In the genomic region with DNA sequence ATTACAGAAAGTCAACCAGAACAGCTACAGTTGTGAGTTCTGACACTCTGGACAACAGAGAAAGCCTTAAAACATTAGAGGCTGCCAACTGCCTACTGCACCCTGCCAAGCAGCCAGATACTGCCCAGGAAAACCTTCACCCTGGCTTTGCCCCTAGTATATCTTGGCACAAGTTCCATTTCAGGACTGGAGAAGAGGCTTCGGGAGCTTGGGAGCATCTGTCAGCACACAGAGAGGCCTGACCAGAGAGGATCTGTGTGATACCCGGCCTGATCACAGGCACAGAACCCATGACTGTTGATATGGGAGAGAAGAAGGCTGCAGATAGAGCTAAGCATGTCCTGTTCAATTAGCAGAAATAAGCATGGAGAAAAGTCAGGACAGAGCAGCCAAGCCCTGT, we compare ENCODE assay signal across 16 mouse cellular contexts. TPM values are rescaled to one million over a fixed set of nuclear protein-coding genes. Genes with fewer than 3 reads are reported as not detected.
DNase-seq lines count a peak whose midpoint lies in the region; ATAC-seq and TF ChIP-seq lines count a peak whose summit lies in the region.
"Had no signal": no experiment of that assay in that cellular context is flagged by ENCODE, and none has a peak within 500 bp of the region (broad histone marks: within the 10 kb centered on the region; RNA-seq: fewer than 3 reads in every experiment).

No protein-coding gene starts in this region.

- 58% methylated on average over 2 of the region's 2 CpGs for WGBS in heart, embryonic 11.5 days (ENCODE audit: insufficient replicate concordance)
- 75% methylated on average over 2 of the region's 2 CpGs for WGBS in midbrain, postnatal 0 days
- WGBS in midbrain, embryonic 11.5 days, result 83% methylated on average over 2 of the region's 2 CpGs
- WGBS in liver, embryonic 12.5 days (ENCODE audit: insufficient replicate concordance), result 69% methylated on average over 2 of the region's 2 CpGs

- H3K36me3 ChIP-seq in heart, embryonic 11.5 days (ENCODE audit: control insufficient read depth, insufficient read depth, low read length), result no peaks in the 10 kb centered on the region
- no peaks in the 10 kb centered on the region for H3K36me3 ChIP-seq in midbrain, postnatal 0 days (ENCODE audit: insufficient read depth, low read length)
- H3K36me3 ChIP-seq in midbrain, embryonic 11.5 days (ENCODE audit: control insufficient read depth, insufficient read depth, low read length), result no peaks in the 10 kb centered on the region
- H3K36me3 ChIP-seq in liver, embryonic 12.5 days, result no peaks in the 10 kb centered on the region

- no peaks in the 10 kb centered on the region for H3K27me3 ChIP-seq in heart, embryonic 11.5 days (ENCODE audit: control insufficient read depth, insufficient read depth, low read length)
- no peaks in the 10 kb centered on the region for H3K27me3 ChIP-seq in midbrain, postnatal 0 days (ENCODE audit: insufficient read depth, low read length)
- H3K27me3 ChIP-seq in midbrain, embryonic 11.5 days (ENCODE audit: control insufficient read depth, insufficient read depth, low read length), result no peaks in the 10 kb centered on the region
- no peaks in the 10 kb centered on the region for H3K27me3 ChIP-seq in liver, embryonic 12.5 days (replicated peaks)

- H3K27ac ChIP-seq in heart, embryonic 11.5 days (ENCODE audit: low read depth, low read length), result no peak overlapping the region
- H3K27ac ChIP-seq in midbrain, postnatal 0 days (ENCODE audit: low read depth, low read length), result no peak overlapping the region
- no peak overlapping the region for H3K27ac ChIP-seq in midbrain, embryonic 11.5 days (ENCODE audit: low read depth, low read length)
- no peak overlapping the region for H3K27ac ChIP-seq in liver, embryonic 12.5 days
- H3K27ac ChIP-seq: liver, embryonic 14.5 days had no signal

- H3K9ac ChIP-seq in heart, embryonic 11.5 days (ENCODE audit: low read depth, low read length), result no peak overlapping the region
- no peak overlapping the region for H3K9ac ChIP-seq in midbrain, postnatal 0 days (replicated peaks; ENCODE audit: low read length, poor library complexity, severe bottlenecking)
- no peak overlapping the region for H3K9ac ChIP-seq in midbrain, embryonic 11.5 days (ENCODE audit: low read length)
- H3K9ac ChIP-seq in liver, embryonic 12.5 days, result no peak overlapping the region
- H3K9ac ChIP-seq: forebrain, postnatal 0 days; liver, embryonic 14.5 days had no signal

- peak; percentile 4 to 27 for DNase-seq in heart, adult 18-20 months
- peak; percentile 58 for DNase-seq in midbrain, postnatal 0 days (ENCODE audit: low spot score)
- DNase-seq in midbrain, embryonic 11.5 days (ENCODE audit: low spot score, missing footprints), result no peak
- peak; percentile 81 for DNase-seq in cerebellum, adult 9-11 months
- DNase-seq in thymus, postnatal 36 days, result no peak
- DNase-seq in urinary bladder, postnatal 36 days (ENCODE audit: low spot score in 2 of 2), result no peak
- DNase-seq: forebrain, postnatal 0 days; gastrocnemius, postnatal 36 days; lung, postnatal 36 days; right cerebral cortex, postnatal 25 days had no signal

- H3K9me3 ChIP-seq in heart, embryonic 11.5 days (replicated peaks; ENCODE audit: control insufficient read depth, low read length), result no peaks in the 10 kb centered on the region
- no peaks in the 10 kb centered on the region for H3K9me3 ChIP-seq in midbrain, postnatal 0 days (ENCODE audit: low read length)
- no peaks in the 10 kb centered on the region for H3K9me3 ChIP-seq in midbrain, embryonic 11.5 days (ENCODE audit: control insufficient read depth, low read length)
- no peaks in the 10 kb centered on the region for H3K9me3 ChIP-seq in liver, embryonic 12.5 days (replicated peaks)

- H3K4me1 ChIP-seq in heart, embryonic 11.5 days (ENCODE audit: control insufficient read depth, insufficient read depth, low read length), result no peaks in the 10 kb centered on the region
- no peaks in the 10 kb centered on the region for H3K4me1 ChIP-seq in midbrain, postnatal 0 days (ENCODE audit: insufficient read depth, low read length)
- H3K4me1 ChIP-seq in midbrain, embryonic 11.5 days (ENCODE audit: control insufficient read depth, insufficient read depth, low read length), result no peaks in the 10 kb centered on the region
- no peaks in the 10 kb centered on the region for H3K4me1 ChIP-seq in liver, embryonic 12.5 days

- ATAC-seq in heart, embryonic 11.5 days (replicated peaks; ENCODE audit: insufficient number of reproducible peaks, low FRiP score, low TSS enrichment), result no peak
- no peak for ATAC-seq in midbrain, postnatal 0 days (ENCODE audit: low FRiP score)
- no peak for ATAC-seq in midbrain, embryonic 11.5 days (ENCODE audit: low FRiP score)
- no peak for ATAC-seq in liver, embryonic 12.5 days
- ATAC-seq: CD4-positive, CD25-positive, alpha-beta regulatory T cell, adult 4 months; forebrain, postnatal 0 days had no signal

- TF ChIP-seq CTCF in midbrain, postnatal 0 days (IDR thresholded peaks at IDR 0.05), result no peak

- H3K4me2 ChIP-seq in heart, embryonic 11.5 days, result no peak overlapping the region
- H3K4me2 ChIP-seq in midbrain, postnatal 0 days (ENCODE audit: low read depth, low read length, poor library complexity, severe bottlenecking), result no peak overlapping the region
- H3K4me2 ChIP-seq in midbrain, embryonic 11.5 days, result no peak overlapping the region
- H3K4me2 ChIP-seq in liver, embryonic 12.5 days, result no peak overlapping the region

- no peak overlapping the region for H3K4me3 ChIP-seq in heart, embryonic 11.5 days (ENCODE audit: low read depth, low read length)
- no peak overlapping the region for H3K4me3 ChIP-seq in midbrain, postnatal 0 days (ENCODE audit: low read depth, low read length)
- no peak overlapping the region for H3K4me3 ChIP-seq in midbrain, embryonic 11.5 days (ENCODE audit: low read depth, low read length)
- no peak overlapping the region for H3K4me3 ChIP-seq in liver, embryonic 12.5 days

RNA-seq across cellular contexts. Expression of a gene that starts 48.4 kb away (rescaled TPM):
- total RNA-seq in heart, adult 18-20 months (2021), result not detected
- 0.03 and 0.07 TPM in 2 replicates for polyA plus RNA-seq in heart, embryonic 11.5 days (2014; fragmentation: Nextera tagmentation; extraction: Ambion mirVana)
- total RNA-seq in midbrain, postnatal 0 days (2014; rRNA removed), result 49.4 and 77.6 TPM in 2 replicates
- 43.2 and 52.6 TPM in 2 replicates for polyA plus RNA-seq in midbrain, postnatal 0 days (2015; fragmentation: Nextera tagmentation; extraction: Ambion mirVana)
- 15.1 and 24.0 TPM in 2 replicates for polyA plus RNA-seq in midbrain, embryonic 11.5 days (2014; fragmentation: Nextera tagmentation; extraction: Ambion mirVana)
- not detected in 2 replicates for polyA plus RNA-seq in liver, embryonic 12.5 days (2016; fragmentation: Nextera tagmentation; extraction: Ambion mirVana)
- total RNA-seq: gastrocnemius, postnatal 36 days; monocyte, adult 5-6 weeks had no signal
- polyA plus RNA-seq: CD4-positive, CD25-positive, alpha-beta regulatory T cell, adult 4 months; kidney, embryonic 14.5 days; liver, embryonic 14.5 days had no signal

Comparison
In these comparisons a context has a peak if more than half of its experiments do, and no peak if none do; other contexts are left out.
1. DNase-seq: peak in heart, adult 18-20 months (2 of 2), midbrain, postnatal 0 days (single experiment) and cerebellum, adult 9-11 months (single experiment); none in midbrain, embryonic 11.5 days (single experiment), thymus, postnatal 36 days (0 of 2) and urinary bladder, postnatal 36 days (0 of 2).
2. RNA of a gene that starts 48.4 kb away (polyA plus RNA-seq): 43.2 to 52.6 TPM in midbrain, postnatal 0 days and 15.1 to 24.0 TPM in midbrain, embryonic 11.5 days; 0.03 to 0.07 TPM in heart, embryonic 11.5 days and not detected in liver, embryonic 12.5 days; every median in the first group is over 10 times any median in the second.